Mouse (Mus musculus): ENCODE data around the gene Srxn1.
"Not testable (repeated sequence)": the region's sequence is repeated elsewhere in the genome, so short reads cannot be mapped to it uniquely, and the experiment has no call there.

The Srxn1 gene

GRCm38 (mm10) chr2:152105318-152106224, at the start of gene Srxn1:
Gene Srxn1 (plus strand): TSS chr2:152105516.
- peak; percentile 93 to 94 for DNase-seq

DNA sequence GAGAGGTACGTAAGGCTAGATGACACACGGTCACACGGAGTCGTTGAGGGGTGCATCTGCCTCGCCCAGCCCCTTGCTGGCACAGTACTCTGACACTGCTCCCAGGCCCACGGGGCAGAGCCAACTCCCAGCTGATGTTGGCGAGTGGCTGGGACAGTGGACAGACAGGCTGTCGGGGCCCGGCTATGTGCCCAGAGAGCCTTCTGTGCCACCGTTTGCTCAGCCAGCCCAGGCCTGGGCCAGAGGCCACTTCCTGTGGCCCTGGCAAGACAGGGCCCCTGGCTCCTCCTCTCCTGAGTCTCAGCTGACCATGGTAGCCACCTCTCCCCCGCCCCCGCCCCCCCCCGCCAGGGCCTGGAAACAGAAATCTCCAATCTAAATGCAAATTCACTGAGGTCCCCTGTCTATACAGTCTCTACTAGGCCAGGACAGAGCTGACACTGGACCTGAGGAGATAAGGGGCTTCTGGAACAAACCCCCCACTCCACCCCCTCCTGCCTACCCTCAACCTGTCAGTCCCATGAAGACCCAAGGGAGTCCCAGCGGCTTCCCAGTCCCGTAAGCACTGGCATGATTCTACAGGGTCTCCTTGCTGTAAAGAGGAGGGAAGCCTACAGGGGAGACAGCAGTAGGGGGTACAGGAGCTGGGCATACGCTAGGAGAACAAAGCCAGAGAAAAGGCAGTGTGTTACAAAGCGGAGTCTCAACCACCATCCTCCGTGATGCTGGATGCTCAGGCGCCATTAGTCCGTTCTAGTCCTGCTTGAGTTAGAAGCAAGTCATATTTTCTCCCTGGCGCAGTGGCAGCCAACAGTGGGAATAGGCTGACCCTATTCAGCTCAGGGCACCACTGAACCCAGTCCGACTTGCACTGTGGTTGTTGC, 48.7 kb upstream of the Srxn1 start:
- DNase-seq, result peak; percentile 83 to 85

GRCm38 (mm10) chr2:152057252-152057563, 48.1 kb upstream of the Srxn1 start:
- peak in 1 of 2 experiments; percentile 29 for DNase-seq

- DNase-seq, result not testable (repeated sequence)
Observed at GRCm38 (mm10) chr2:152062817-152063216, 42.5 kb upstream of the Srxn1 start.

GRCm38 (mm10) chr2:152068660-152069433, 36.5 kb upstream of the Srxn1 start:
- DNase-seq, result no peak

GRCm38 (mm10) chr2:152069434-152069786, 35.9 kb upstream of the Srxn1 start:
- DNase-seq, result no peak

DNA sequence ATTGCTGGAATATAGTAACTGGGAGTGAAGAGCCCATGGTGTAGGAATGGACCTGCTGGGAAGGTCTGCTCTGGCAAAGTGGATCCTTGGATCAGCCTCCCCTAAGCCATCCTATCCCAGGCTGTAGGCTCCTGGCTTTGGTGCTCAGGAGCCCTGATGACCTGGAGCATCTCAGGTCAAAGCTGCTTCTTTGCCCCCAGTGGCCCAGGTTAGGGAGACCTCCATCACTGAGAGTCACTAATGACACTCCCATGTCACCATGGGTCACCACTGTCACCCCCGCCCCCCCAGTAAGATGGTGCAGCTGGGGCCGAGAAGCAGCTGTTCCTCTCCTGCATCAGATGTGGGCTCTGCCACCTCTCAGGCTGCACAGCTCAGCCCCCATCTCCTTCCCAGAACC, 35.4 kb upstream of the Srxn1 start:
- DNase-seq, result no peak

GRCm38 (mm10) chr2:152074521-152074920, 30.8 kb upstream of the Srxn1 start:
- no peak for DNase-seq

DNA sequence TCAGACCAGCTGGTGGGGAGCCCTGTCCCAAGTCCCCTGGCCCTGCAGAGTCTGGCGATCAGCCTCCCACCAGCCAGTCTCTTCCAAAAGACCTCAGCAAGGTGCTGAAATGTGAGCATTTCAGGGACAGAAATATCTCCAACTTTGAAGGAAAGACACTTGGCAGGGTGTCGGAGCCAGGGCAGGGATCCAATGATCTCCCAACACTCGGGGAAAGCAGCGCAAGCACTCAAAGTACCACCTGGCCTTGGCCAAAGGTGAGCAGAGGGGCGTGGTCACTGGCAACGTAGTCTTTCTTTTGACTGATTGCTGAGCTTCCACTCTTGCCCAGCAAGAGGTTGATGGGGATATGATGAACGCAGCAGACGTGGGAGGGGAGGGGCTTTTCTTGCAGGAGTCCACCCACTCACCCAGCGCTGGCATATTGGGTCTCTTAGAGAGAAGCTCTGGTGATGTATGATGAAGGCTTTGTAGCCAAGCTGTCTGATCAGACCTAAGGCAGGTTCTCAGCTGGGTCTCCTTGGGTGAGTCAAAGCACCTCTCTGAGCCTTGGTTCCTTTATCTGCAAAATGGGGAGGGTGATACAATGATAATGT, 29.9 kb upstream of the Srxn1 start:
- no peak for DNase-seq

DNA sequence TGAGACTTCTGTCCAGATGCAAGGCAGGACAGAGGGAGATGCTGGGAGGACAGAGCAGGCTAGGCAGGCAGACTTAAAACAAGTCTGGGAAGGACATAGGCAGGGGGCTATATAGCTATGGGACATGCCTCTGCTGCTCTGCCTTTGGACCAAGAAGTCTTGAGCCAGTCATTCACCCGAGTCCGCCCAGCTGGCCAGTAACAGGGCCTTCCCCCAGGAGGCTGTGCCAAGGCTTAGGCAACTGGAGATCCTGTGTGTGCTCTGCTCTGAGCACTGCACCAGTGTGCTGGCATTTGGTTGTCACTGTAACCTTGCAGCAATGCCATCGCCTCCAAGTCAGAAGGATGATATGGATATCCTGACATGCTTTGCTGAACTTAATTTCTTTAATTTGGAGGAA, 28.0 kb upstream of the Srxn1 start:
- no peak for DNase-seq

DNA sequence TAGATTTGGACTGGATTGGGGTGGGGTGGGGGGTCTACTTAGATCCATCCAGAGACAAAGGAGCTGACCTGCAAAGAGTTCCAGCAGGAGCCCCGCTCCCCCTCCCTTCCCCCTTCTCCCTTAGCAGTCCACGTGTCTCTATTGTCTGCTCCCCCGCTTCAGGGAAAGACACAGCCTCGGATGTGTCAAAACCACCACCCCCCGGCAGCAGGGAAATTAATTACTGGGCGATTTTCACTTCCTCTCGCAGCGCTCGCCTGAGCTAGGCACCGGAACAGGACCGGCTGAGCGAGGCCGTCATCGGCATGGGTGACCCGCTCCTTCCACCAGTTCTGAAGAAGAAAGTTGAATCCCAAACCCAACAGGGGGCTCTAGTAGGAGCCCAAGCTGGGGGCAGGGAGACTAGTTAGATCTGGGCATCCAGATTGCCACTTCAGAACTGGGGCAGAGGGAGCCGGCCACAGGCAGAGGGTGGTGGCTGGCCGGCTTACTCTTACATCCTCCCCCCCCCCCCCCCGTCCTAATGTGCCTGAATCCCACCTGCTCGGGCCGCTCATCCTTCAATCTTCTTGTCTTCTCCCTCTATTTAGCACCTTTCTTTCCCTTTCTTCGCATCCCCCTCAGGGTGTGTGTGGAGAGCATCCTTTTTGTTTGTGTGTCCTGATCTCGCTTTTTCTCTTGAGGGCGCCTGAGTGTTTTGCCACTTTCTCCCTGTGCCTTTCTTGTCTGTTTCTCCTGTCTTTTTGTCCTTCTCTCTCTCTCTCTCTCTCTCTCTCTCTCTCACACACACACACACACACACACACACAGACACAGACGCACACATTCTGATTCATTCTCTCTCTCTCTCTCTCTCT, 24.4 kb upstream of the Srxn1 start, which contains the start of gene Scrt2:
Gene Scrt2, plus strand, starts transcription at position 845 of the 857 bp plus-strand sequence.
- DNase-seq, result peak in 1 of 2 experiments; percentile 46

GRCm38 (mm10) chr2:152081641-152082448, 23.5 kb upstream of the Srxn1 start:
- peak; percentile 50 to 71 for DNase-seq

DNA sequence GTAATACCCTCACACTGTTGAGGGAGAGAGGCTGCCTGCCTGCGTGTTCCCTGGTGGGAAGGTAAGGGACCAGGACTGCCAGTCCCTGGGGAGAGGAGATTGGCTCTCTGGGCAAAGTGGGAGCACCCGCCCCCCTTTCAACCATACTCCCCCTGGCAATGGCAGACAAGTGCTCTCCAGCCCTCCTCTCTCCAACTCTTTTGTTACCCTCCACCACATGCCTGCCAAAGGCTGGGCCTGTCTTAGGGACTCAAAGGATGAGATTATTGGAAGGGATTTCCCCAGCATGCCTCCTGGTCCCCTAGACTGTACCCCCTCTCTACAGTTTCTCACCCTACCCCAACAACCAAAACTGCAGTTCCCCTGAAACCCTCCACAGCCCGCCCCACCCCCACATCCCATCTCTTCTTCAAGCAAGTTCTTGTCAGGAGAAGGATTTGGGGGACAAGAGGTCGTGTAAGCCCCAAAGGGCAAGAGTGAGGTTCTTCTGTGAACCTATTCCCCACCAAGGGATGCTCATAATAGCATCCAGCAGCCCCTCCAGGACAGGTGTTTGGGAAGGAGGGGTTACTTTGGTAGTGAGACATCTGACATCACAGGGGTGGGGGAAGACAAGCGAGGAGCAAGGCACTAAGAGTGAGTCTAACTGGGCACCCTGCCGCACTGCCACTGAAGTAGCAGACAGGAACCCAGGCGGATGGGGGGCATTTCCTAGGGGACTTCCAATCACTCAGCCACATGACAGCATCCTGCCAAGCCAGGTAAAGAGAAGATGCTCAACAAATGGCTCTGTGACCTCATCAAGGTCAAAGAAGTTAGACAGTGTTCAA, 22.6 kb upstream of the Srxn1 start:
- no peak for DNase-seq

DNA sequence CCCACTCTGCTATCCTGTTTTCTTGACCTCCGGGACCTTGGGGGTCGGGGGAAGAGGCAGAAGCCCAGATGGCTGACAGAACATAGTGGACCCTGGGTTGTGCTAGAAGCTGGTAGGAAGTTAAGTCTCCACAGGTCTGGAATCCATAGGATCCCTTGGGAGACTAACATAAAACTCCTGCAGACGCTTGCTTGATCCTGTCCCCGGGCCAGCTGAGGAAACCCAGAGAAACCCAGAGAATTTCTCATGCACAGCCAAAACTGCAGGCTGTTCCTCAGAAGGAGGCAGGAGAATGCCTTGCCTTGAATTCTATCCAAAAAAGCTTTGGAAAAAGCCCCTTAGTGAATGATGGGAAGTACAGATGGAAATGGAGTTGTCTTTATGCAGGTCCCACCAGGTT, 21.9 kb upstream of the Srxn1 start:
- DNase-seq, result no peak

- DNase-seq, result no peak
Observed at GRCm38 (mm10) chr2:152084298-152084697, 21.0 kb upstream of the Srxn1 start.

- no peak for DNase-seq
Observed at GRCm38 (mm10) chr2:152085414-152085813, 19.9 kb upstream of the Srxn1 start.

DNA sequence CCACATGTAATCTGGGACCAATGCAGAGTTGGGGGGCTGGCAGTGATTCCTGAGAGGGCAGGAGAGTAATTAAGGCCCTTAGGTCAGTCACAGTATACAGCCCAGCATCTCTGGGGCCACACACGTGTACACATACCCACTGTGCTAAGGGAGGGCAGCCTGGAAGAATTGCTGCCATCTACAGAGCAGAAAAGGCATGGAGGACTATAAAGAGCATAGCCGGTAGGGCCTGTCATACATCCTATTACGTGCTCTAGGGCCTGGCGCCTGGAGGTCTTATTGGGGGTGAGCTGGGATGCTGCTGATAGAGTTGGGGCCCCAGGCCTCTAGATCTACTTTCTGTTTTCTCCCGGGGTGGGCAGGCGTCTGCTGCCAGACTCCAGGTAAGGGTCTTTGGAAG, 18.9 kb upstream of the Srxn1 start:
- DNase-seq, result no peak

GRCm38 (mm10) chr2:152087111-152087510, 18.2 kb upstream of the Srxn1 start:
- no peak for DNase-seq

GRCm38 (mm10) chr2:152089078-152089477, 16.2 kb upstream of the Srxn1 start:
- peak; percentile 72 to 82 for DNase-seq

GRCm38 (mm10) chr2:152089581-152089980, 15.7 kb upstream of the Srxn1 start:
- no peak for DNase-seq

Data from cerebellum, adult 18-20 months (tissue).